Mouse (Mus musculus) ES-Bruce4 (cell line): ENCODE results near the gene Tigd2. TPM values are rescaled to one million over a fixed set of nuclear protein-coding genes. Genes with fewer than 3 reads are reported as not detected.
"Not testable (repeated sequence)": the region's sequence is repeated elsewhere in the genome, so short reads cannot be mapped to it uniquely, and the experiment has no call there.

Experiments
- H3K27ac ChIP-seq: 2 replicates; pipeline ENCODE4 v1.5.1; 2012; ENCODE audit warnings: low read length, inconsistent platforms; ENCODE audit not compliant: insufficient read depth
- H3K27me3 ChIP-seq: 2 replicates; pipeline ENCODE4 v1.6.1; 2012; ENCODE audit warnings: mild to moderate bottlenecking, low read length, inconsistent platforms; ENCODE audit not compliant: control insufficient read depth, poor library complexity, insufficient read depth, severe bottlenecking
- H3K36me3 ChIP-seq: 2 replicates; pipeline ENCODE4 v1.6.1; 2012; ENCODE audit warnings: inconsistent platforms, mild to moderate bottlenecking, low read length, moderate library complexity; ENCODE audit not compliant: control insufficient read depth, poor library complexity, insufficient read depth, severe bottlenecking
- H3K4me1 ChIP-seq: one replicate; pipeline ENCODE4 v1.8.1; 2011; ENCODE audit warnings: low read length; ENCODE audit not compliant: control insufficient read depth, insufficient read depth
- H3K4me3 ChIP-seq: 2 replicates; pipeline ENCODE4 v1.5.1; 2011; ENCODE audit warnings: low read depth, mild to moderate bottlenecking, low read length
- H3K9ac ChIP-seq: 2 replicates; pipeline ENCODE4 v1.6.1; 2012; ENCODE audit warnings: low read depth, mild to moderate bottlenecking, inconsistent platforms; ENCODE audit not compliant: poor library complexity, severe bottlenecking
- H3K9me3 ChIP-seq: replicated peaks from 2 replicates; pipeline ENCODE4 v1.6.1; 2012; ENCODE audit warnings: mild to moderate bottlenecking, low read length, inconsistent platforms; ENCODE audit not compliant: control insufficient read depth, poor library complexity, insufficient read depth, severe bottlenecking
- CTCF ChIP-seq: IDR thresholded peaks from one replicate; pipeline ENCODE4 v1.8.1; 2011; ENCODE audit warnings: low read depth, low read length
- EP300 ChIP-seq: IDR thresholded peaks from 2 replicates; pipeline ENCODE4 v1.6.1; 2011; ENCODE audit warnings: low read depth, low read length; ENCODE audit not compliant: insufficient read depth
- POLR2A ChIP-seq: IDR thresholded peaks from one replicate; pipeline ENCODE4 v1.8.1; 2011; ENCODE audit warnings: low read length; ENCODE audit not compliant: insufficient read depth
- polyA plus RNA-seq: library from polyadenylated mRNA; stranded (reverse); fragments of >200 nt; gene quantifications from 2 replicates; pipeline ENCODE4 v1.2.4, GENCODE M21; 2011; ENCODE audit warnings: low read depth; ENCODE audit not compliant: missing spikeins, insufficient read depth, insufficient read length

Tigd2 gene
- polyA plus RNA-seq, 1 experiment: 10.7 TPM

DNA sequence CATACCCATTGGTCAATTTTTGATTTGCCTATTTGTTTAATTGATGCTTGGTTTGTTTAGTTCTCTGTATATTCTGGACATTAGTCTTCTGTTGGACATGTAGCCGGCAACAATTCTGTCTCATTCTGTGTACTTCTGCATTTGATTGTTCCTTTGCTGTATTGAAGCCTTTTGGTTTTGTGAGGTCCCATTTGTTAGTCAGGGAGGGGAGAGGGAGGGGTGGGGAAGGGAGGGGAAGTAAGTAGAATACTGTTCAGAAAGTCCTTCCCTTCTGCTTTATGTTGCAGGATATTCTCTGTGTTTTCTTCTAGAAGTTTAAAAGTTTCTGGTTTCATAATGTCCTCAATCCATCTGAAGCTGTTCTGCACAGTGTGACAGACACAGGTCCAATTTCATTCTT, 34.7 kb upstream of the Tigd2 start:
- Histone ChIP-seq H3K27ac (no peak overlapping the region), H3K4me3 (no peak overlapping the region), H3K27me3 (no peaks in the 10 kb centered on the region), H3K9me3 (no peaks in the 10 kb centered on the region), H3K4me1 (no peaks in the 10 kb centered on the region), H3K36me3 (no peaks in the 10 kb centered on the region), H3K9ac (no peak overlapping the region)
- TF ChIP-seq EP300 (no peak), CTCF (no peak), POLR2A (no peak)

- no peaks in the 10 kb centered on the region for H3K9me3 ChIP-seq
These were observed 30.6 kb upstream of the Tigd2 start for GRCm38 (mm10) chr6:59178051-59178450.

DNA sequence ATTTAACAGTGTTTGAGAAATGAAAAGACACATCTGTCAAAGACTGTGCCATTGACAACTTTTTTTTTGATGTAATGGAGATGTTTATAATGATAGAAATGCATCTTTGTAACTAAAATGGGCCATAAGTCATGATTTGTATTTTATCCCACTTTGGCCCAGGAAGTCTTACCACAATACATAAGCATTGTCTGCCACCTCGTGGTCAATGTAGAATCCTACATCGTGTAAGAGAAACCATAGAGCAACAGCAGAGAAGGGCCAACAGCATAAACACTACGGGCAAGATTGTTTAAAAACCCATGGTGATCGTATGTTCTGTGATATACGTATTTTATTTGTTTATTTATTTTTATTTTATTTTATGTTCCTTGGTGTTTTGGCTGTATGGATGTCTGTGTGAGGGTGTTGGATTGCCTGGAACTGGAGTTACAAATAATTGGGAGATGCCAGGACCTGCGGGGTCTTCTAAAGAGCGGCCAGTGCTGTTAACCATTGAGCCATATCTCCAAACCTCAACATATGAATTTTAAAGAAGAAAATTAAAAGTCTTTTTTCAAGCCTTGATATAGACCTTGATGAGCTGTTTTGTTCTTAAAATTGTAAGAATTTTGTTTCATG, 28.2 kb upstream of the Tigd2 start:
- Histone ChIP-seq H3K36me3 (no peaks in the 10 kb centered on the region), H3K4me1 (no peaks in the 10 kb centered on the region), H3K9ac (no peak overlapping the region), H3K27me3 (no peaks in the 10 kb centered on the region), H3K9me3 (no peaks in the 10 kb centered on the region), H3K27ac (no peak overlapping the region), H3K4me3 (no peak overlapping the region)
- TF ChIP-seq EP300: no peak
- no peak for TF ChIP-seq CTCF
- no peak for TF ChIP-seq POLR2A

More at GRCm38 (mm10) chr6:59178051-59178450, 30.6 kb upstream of the Tigd2 start:
- H3K27ac ChIP-seq: no peak overlapping the region
- no peak overlapping the region for H3K4me3 ChIP-seq
- H3K27me3 ChIP-seq: no peaks in the 10 kb centered on the region
- no peak overlapping the region for H3K9ac ChIP-seq
- H3K36me3 ChIP-seq: no peaks in the 10 kb centered on the region
- H3K4me1 ChIP-seq: no peaks in the 10 kb centered on the region
- TF ChIP-seq CTCF (no peak), POLR2A (no peak), EP300 (no peak)

- no peak overlapping the region for H3K9ac ChIP-seq
- no peak overlapping the region for H3K4me3 ChIP-seq
- H3K27ac ChIP-seq: no peak overlapping the region
- H3K36me3 ChIP-seq: no peaks in the 10 kb centered on the region
- no peaks in the 10 kb centered on the region for H3K9me3 ChIP-seq
- no peaks in the 10 kb centered on the region for H3K4me1 ChIP-seq
- TF ChIP-seq POLR2A: no peak
- no peaks in the 10 kb centered on the region for H3K27me3 ChIP-seq
These were observed 23.5 kb upstream of the Tigd2 start for GRCm38 (mm10) chr6:59185010-59185699.

DNA sequence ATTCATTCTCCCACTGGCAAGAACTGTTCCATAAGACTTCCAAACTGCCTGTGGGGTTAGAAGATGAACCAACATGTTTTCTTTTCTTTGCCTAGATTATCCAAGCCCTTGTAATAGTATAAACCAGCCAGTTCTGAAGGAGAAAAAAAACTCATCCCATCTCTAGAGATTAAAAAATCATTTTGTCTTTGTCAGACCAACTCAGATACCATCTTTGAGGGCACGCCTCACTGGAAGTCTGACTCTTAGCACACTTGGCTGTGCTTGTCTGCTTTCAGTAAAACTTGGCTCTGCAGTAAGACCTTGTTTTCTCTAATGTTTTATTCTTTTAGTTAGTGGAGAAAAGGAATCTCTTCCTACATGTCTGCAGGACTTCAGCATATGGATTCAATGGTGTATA, 18.7 kb upstream of the Tigd2 start:
- Histone ChIP-seq H3K27me3 (no peaks in the 10 kb centered on the region), H3K4me1 (no peaks in the 10 kb centered on the region), H3K36me3 (no peaks in the 10 kb centered on the region), H3K4me3 (no peak overlapping the region), H3K9me3 (no peaks in the 10 kb centered on the region), H3K9ac (no peak overlapping the region), H3K27ac (no peak overlapping the region)
- TF ChIP-seq POLR2A: no peak

DNA sequence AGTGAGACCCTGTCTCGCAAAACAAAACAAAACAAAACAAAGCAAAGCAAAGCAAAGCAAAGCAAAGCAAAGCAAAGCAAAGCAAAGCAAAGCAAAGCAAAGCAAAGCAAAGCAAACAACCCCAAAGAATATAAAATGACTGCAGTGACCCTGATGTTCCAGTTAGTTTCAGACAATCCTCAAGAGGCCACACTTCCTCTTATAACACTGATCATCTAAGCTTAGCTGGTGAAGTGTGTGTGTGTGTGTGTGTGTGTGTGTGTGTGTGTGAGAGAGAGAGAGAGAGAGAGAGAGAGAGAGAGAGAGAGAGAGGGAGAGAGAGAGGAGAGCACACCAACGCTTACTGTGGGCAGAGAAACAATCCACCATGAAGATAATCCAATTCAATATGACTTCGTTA, 14.2 kb upstream of the Tigd2 start:
- not testable (repeated sequence) for H3K9me3 ChIP-seq, H3K27ac ChIP-seq, H3K9ac ChIP-seq, H3K4me3 ChIP-seq, H3K27me3 ChIP-seq, H3K4me1 ChIP-seq, H3K36me3 ChIP-seq
